Mouse (Mus musculus) gastrocnemius, postnatal 14 days (tissue): Measurements from ENCODE around the gene Sesn3. TPM values are rescaled to one million over a fixed set of nuclear protein-coding genes. Genes with fewer than 3 reads are reported as not detected.
"Not testable (repeated sequence)": the region's sequence is repeated elsewhere in the genome, so short reads cannot be mapped to it uniquely, and the experiment has no call there.

Source experiments
- DNase-seq: peaks from one replicate; pipeline ENCODE4 v3.0.0; 2021; ENCODE audit warnings: mixed read lengths
- intact Hi-C: fragments of 180-260 bp; cut with DNase I; formaldehyde crosslinking; loops from one replicate; pipeline ENCODE4 v1.15.1; 2025; ENCODE audit warnings: low total_unique reads
- long read RNA-seq, 2 experiments: library from polyadenylated mRNA; stranded (forward); transcript quantifications; one replicate each; pipeline ENCODE4 v2.0.0; 2021
- total RNA-seq, 2 experiments: library from RNA; stranded (reverse); gene quantifications; 2 replicates each; pipeline ENCODE4 v1.2.3; 2021

Gene Sesn3
- 10 to 100 TPM; 31.2 to 42.4 TPM for total RNA-seq
- long read RNA-seq, experiment 1, full-length matches to known transcripts, result 1 of 4 reads
- long read RNA-seq, experiment 1, partial matches to known transcripts, result 0 of 4 reads
- long read RNA-seq, experiment 1, other reads (novel, unspliced or antisense), result 3 of 4 reads
- long read RNA-seq, experiment 2, full-length matches to known transcripts, result 2 of 10 reads
- long read RNA-seq, experiment 2, partial matches to known transcripts, result 1 of 10 reads
- long read RNA-seq, experiment 2, other reads (novel, unspliced or antisense), result 7 of 10 reads

GRCm38 (mm10) chr9:14274986-14275720 lies at the start of gene Sesn3:
Gene Sesn3 (plus strand): TSS chr9:14275067.
- intact Hi-C loops, result no loop called here
- DNase-seq, result peak; percentile 69

DNA sequence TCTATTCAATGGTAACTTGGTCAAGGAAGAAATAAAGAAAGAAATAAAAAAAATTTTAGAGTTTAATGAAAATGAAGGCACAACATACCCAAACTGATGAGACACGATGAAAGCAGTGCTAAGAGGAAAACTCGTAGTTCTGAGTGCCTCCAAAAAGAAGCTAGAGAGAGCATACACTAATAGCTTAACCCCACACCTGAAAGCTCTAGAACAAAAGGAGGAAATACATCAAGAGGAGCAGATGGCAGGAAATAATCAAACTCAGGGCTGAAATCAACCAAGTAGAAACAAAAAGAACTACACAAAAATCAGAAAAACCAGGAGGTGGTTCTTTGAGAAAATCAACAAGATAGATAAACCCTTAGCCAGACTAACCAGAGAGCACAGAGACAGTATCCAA lies 47.8 kb upstream of the Sesn3 start:
- DNase-seq, intact Hi-C loops: not testable (repeated sequence)

- no peak for DNase-seq
- intact Hi-C loops, result no loop called here
These were observed 41.0 kb upstream of the Sesn3 start for GRCm38 (mm10) chr9:14233702-14234373.

GRCm38 (mm10) chr9:14235286-14235685 lies 39.6 kb upstream of the Sesn3 start:
- DNase-seq, result no peak
- intact Hi-C loops, result no loop called here

- intact Hi-C loops, result not testable (repeated sequence)
These were observed 33.9 kb upstream of the Sesn3 start for GRCm38 (mm10) chr9:14241003-14241402.

GRCm38 (mm10) chr9:14242308-14242707 lies 32.6 kb upstream of the Sesn3 start:
- DNase-seq, result no peak
- intact Hi-C loops, result no loop called here

More at GRCm38 (mm10) chr9:14241003-14241402, 33.9 kb upstream of the Sesn3 start:
- not testable (repeated sequence) for DNase-seq

DNA sequence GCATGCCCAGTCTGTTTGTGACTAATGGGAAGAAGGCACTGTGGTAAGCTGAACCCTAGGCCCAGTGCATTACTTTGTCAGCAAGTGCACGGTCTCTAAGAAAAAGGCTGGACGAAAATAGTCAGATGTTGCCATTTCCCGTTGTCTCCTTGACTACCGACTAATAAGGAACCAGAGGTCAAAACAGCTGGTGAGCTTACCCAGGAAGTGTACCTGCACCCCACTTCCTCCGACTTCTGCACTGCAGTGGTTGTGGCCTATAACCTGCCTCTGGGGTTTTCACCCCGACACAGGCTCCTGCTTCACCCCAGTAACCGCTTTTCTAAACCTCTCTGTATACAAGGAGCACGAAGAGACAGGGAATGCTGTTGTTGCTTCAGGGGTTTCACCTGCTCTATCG lies 30.3 kb upstream of the Sesn3 start:
- intact Hi-C loops, result no loop called here
- DNase-seq, result no peak

- no peak for DNase-seq
- intact Hi-C loops, result no loop called here
These were observed 29.8 kb upstream of the Sesn3 start for GRCm38 (mm10) chr9:14245013-14245586.

DNA sequence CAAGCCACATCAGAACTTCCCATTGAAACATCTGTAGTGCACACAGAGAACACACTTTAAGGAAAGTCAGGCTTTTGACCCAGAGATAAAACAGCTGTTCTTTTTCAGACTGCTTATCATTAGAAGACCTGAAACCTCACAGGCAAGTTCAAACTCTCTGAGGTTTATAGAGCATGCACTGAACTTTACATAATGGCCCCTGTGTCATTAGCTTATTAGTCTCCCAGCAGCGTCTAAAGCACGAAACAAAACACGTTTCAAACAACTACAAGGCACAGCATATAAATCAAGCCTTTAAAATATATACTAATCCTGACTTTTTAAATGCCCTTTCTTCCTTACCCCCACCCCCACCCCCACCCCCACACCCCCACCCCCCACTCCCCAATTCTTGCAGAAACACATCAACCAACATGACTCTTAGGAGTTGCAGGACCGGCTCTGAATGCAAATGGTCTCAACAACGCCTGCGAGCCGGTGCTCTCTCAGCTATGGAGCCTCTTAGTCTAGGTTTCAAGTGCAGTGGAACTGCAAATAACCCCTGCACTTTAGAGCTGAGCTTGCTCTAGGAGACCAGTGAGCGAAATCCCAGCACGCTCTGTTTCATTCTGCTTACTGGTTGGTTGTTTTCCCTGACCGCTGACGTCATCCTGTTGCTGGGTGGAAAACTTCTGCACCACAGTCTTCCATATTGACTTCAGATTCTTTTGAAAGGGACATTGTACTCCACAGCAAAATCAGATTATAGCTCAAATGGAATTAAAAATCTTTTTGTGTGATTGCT lies 28.7 kb upstream of the Sesn3 start:
- intact Hi-C loops, result no loop called here
- DNase-seq, result peak; percentile 19

DNA sequence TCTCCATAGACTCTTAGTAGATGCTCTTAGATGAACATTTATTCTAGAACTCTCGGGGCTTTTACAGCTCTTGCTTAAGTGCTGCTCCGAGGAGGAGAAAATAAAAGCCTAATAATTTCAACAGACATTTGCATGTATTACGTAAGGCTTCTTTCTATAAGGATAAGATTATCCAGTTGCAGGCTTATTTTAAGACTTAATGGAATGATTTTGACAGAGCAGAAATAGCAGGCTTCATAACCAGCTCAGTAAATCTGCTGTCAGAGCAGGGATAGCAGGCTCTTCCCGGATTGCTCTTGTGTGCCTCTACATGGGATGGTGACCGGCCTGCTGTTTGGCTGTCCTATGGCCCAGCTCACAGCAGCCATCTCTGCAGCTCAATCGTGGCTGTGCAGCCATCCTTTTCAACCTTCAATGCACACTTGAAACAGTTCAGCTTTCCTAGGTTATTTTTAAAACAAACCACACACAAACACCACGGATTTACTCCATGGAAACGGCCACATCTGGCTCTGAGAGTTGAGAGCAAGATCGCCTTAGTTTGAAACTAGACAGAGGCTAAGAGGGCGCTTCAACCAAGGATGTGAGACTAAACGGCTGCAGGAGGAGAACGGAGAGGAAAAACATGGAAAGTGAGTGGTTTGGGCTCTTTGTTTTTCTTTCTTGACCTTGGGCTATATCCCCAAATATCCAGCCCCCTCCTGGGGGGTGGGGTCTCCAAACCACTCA lies 27.2 kb upstream of the Sesn3 start:
- intact Hi-C loops, result no loop called here
- no peak for DNase-seq

GRCm38 (mm10) chr9:14248209-14248596 lies 26.7 kb upstream of the Sesn3 start:
- intact Hi-C loops, result no loop called here
- DNase-seq, result no peak

- no peak for DNase-seq
- intact Hi-C loops, result no loop called here
These were observed 13.7 kb upstream of the Sesn3 start for GRCm38 (mm10) chr9:14261150-14261549.

DNA sequence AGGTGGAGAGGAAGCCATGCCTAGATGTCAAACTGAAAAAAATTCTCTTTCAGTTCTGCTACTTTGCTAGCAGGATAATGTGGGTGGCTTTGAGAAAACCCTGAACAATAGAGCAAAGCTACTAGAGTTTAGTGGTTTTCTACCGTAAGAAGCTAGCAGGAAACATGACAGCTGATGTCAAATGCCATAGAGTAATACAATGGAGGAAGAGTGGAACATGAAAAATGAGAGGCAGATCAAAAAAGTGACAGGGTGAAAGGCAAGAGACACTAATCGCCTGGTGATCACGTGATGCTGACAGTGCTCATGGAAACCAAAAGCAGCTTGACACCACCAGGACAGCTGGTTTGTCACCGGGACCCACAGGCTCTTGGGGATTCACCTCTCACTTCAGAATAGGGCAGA lies 12.3 kb upstream of the Sesn3 start:
- intact Hi-C loops, result no loop called here
- DNase-seq, result no peak

GRCm38 (mm10) chr9:14266470-14266869 lies 8.4 kb upstream of the Sesn3 start:
- DNase-seq, result no peak
- intact Hi-C loops, result no loop called here

DNA sequence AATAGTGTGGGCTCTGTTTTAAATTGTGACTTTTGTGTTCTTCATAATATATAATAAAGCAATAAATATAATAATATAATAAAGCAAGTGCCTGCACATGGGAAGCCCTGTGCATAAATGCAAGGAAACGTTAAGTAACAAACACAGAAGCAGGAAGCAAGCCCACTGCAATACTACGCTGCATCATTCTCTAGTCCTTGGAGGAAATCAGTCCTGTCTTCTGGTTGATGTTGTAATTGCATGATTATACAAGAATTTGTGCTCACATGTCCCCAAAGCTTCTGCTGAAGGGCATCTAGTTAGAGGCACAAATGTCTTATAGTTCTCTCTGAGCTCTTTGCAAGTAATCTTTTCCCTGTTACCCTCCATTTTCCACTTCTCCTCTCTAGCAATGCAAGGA lies 6.3 kb upstream of the Sesn3 start:
- no peak for DNase-seq
- intact Hi-C loops, result no loop called here

- no peak for DNase-seq
- intact Hi-C loops, result no loop called here
These were observed 1.9 kb upstream of the Sesn3 start for GRCm38 (mm10) chr9:14272921-14273320.

GRCm38 (mm10) chr9:14274586-14274985 lies 281 bp upstream of the Sesn3 start:
- DNase-seq, result no peak
- intact Hi-C loops, result no loop called here

DNA sequence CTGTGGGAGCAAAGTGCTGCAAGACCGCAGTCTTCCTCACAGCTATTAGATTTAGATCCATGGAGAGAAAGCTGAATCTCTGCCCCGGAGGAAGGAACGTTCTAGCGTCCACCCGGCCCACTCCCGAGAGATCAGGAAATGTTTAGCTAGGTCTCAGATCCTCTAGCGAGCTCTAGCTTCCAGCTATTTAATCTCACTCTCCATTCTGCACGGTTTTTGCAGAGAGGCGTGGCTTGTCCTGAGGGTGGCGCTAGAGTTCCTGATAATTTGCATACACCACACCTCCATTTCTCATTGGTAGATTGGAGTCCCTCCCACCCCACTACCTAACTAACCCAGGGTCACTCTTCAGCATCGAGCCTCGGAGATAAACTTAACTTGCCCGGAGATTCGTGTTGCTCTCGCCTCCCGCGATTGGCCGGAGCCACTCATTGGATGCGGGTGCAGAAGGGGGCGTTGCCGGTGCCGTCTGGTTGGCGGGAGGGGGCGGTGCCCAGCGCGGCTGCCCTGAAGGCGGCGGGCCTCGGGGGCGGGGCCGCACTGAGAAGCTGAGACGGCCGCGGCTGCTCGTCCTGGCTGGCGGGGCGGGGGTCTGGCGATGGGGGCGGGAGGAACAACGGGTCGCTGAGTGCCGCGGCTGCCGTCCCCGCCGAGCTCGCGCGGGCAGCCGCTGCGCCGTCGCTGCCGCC lies 1.1 kb downstream of the Sesn3 start:
- DNase-seq, result peak; percentile 99
- intact Hi-C loops, result no loop called here
